Mouse (Mus musculus): Measurements from ENCODE around the gene Treml1. TPM values are rescaled to one million over a fixed set of nuclear protein-coding genes. Genes with fewer than 3 reads are reported as not detected.

The Treml1 gene
- polyA plus RNA-seq, 1 experiment from 2014 or later, result 0.53 TPM

DNA sequence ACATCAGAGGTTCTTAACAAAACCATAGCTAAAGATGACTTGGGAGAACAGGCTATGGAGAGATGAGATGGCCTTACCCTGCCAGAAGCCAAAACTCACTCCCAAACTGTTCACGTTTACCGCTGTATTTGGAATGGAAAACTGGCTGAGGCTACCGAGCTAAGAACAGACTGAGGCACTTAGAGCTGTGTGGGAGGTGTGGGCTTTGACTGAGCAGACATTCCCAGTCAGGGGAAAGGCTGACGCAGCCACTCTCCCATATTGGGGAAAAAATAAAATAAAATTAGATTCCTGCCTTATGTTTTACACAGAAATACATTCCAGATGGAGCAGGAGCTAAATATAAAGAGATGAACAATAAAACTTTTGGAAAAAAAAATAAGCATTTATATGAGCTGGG is 33.1 kb upstream of the Treml1 start:
- Histone ChIP-seq H3K9me3 (replicated peaks; ENCODE audit: control insufficient read depth, low read length) (no peaks in the 10 kb centered on the region), H3K27ac (ENCODE audit: low read length) (no peak overlapping the region), H3K9ac (ENCODE audit: low read length) (no peak overlapping the region), H3K27me3 (ENCODE audit: control insufficient read depth, insufficient read depth, low read length) (no peaks in the 10 kb centered on the region), H3K4me1 (ENCODE audit: control insufficient read depth, insufficient read depth, low read length) (no peaks in the 10 kb centered on the region), H3K4me3 (replicated peaks; ENCODE audit: low read length) (no peak overlapping the region), H3K4me2 (ENCODE audit: low read depth, low read length) (no peak overlapping the region), H3K36me3 (ENCODE audit: control insufficient read depth, insufficient read depth, low read length) (no peaks in the 10 kb centered on the region)
- 72% methylated on average over 4 of the region's 4 CpGs for WGBS
- ATAC-seq (ENCODE audit: insufficient read depth, low FRiP score), result no peak

DNA sequence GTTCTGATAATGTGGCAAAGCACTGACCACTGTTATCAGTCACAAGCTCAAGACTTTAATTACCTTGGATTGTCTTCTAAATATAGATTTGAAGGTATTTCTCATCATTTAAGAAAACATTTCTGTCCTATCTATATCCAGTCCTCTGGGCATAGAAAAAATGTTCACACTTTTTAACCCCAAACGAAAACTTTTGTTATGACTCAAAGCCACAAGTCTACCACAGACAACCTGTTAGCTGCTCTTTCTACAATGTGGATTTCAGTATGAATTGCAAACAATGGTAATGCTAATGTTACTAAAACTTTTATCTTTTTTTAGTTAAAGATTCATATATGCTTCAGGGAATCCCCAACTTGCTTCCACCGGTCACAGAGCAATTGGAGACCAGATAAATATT is 27.2 kb upstream of the Treml1 start:
- Histone ChIP-seq H3K9me3 (replicated peaks; ENCODE audit: control insufficient read depth, low read length) (no peaks in the 10 kb centered on the region), H3K36me3 (ENCODE audit: control insufficient read depth, insufficient read depth, low read length) (no peaks in the 10 kb centered on the region), H3K4me1 (ENCODE audit: control insufficient read depth, insufficient read depth, low read length) (no peaks in the 10 kb centered on the region), H3K4me3 (replicated peaks; ENCODE audit: low read length) (no peak overlapping the region), H3K9ac (ENCODE audit: low read length) (no peak overlapping the region), H3K4me2 (ENCODE audit: low read depth, low read length) (no peak overlapping the region), H3K27ac (ENCODE audit: low read length) (no peak overlapping the region), H3K27me3 (ENCODE audit: control insufficient read depth, insufficient read depth, low read length) (no peaks in the 10 kb centered on the region)
- WGBS, result 82% methylated on average over 2 of the region's 2 CpGs
- no peak for ATAC-seq (ENCODE audit: insufficient read depth, low FRiP score)

DNA sequence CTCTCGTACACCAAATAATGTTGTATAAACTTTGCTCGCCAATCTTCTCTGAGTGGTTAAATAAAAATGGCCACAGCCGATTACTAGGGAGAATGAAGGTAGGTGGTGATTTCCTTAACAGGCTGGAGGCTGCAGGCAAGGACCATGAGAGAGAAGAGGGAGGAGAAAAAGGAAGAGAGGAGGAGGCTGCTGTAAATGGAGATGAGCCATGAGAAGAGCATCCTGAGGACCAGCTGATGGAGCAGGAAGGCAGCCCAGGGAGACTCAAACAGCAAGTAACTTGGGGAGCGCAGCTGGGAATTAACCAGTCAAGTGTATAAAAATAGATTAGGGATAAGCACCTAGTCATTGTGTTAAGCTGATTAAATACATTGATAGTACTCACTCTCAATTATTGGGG is 25.5 kb upstream of the Treml1 start:
- H3K9ac ChIP-seq (ENCODE audit: low read length), result no peak overlapping the region
- no peaks in the 10 kb centered on the region for H3K9me3 ChIP-seq (replicated peaks; ENCODE audit: control insufficient read depth, low read length)
- H3K27ac ChIP-seq (ENCODE audit: low read length), result no peak overlapping the region
- 89% methylated on average over 4 of the region's 4 CpGs for WGBS
- H3K4me3 ChIP-seq (replicated peaks; ENCODE audit: low read length), result no peak overlapping the region
- H3K4me2 ChIP-seq (ENCODE audit: low read depth, low read length), result no peak overlapping the region
- no peaks in the 10 kb centered on the region for H3K36me3 ChIP-seq (ENCODE audit: control insufficient read depth, insufficient read depth, low read length)
- ATAC-seq (ENCODE audit: insufficient read depth, low FRiP score), result no peak
- no peaks in the 10 kb centered on the region for H3K4me1 ChIP-seq (ENCODE audit: control insufficient read depth, insufficient read depth, low read length)
- no peaks in the 10 kb centered on the region for H3K27me3 ChIP-seq (ENCODE audit: control insufficient read depth, insufficient read depth, low read length)

DNA sequence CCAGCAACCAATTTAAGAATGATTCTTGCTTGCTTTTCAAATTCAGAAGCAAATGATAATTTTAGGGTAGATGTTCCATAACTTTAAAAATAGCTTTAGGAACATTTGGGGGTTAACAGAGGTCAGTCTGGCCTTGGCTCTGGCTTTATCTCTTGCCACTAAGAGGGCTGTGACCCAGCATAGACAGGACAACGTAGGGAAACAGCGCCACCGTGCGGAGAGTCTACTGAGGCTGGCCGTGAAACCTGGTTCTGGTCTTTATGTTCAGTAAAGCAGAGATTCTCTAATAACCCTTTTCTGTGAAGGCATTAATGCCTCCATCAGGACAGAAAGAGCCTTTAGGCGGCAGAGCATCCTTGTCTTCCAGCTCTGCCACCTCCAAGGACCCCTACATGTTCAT is 22.9 kb upstream of the Treml1 start:
- 2% methylated on average over 6 of the region's 6 CpGs for WGBS
- Histone ChIP-seq H3K36me3 (ENCODE audit: control insufficient read depth, insufficient read depth, low read length) (no peaks in the 10 kb centered on the region), H3K4me2 (ENCODE audit: low read depth, low read length) (no peak overlapping the region), H3K9ac (ENCODE audit: low read length) (no peak overlapping the region), H3K27me3 (ENCODE audit: control insufficient read depth, insufficient read depth, low read length) (no peaks in the 10 kb centered on the region), H3K4me1 (ENCODE audit: control insufficient read depth, insufficient read depth, low read length) (no peaks in the 10 kb centered on the region), H3K4me3 (replicated peaks; ENCODE audit: low read length) (no peak overlapping the region), H3K27ac (ENCODE audit: low read length) (no peak overlapping the region), H3K9me3 (replicated peaks; ENCODE audit: control insufficient read depth, low read length) (no peaks in the 10 kb centered on the region)
- no peak for ATAC-seq (ENCODE audit: insufficient read depth, low FRiP score)

DNA sequence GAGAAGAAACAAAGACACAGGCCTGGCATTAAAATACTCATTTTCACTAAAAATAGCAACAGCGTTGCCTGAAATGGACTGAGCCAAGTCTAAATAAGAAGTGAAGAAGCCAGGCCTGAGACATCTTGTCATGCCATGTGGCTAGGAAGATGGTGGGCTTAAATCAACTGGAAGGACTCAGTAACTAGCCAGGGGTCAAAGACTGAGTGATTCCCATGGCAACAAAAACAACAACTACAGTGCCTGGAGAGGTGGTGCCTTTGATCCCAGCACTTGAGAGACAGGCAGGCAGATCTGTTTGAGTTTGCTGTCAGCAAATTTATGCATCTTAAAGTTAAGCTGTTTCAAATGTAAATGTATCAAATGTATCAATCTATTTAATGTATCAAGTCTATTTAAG is 19.4 kb upstream of the Treml1 start:
- Histone ChIP-seq H3K27ac (ENCODE audit: low read length) (no peak overlapping the region), H3K27me3 (ENCODE audit: control insufficient read depth, insufficient read depth, low read length) (no peaks in the 10 kb centered on the region), H3K4me2 (ENCODE audit: low read depth, low read length) (no peak overlapping the region), H3K36me3 (ENCODE audit: control insufficient read depth, insufficient read depth, low read length) (no peaks in the 10 kb centered on the region), H3K9ac (ENCODE audit: low read length) (no peak overlapping the region), H3K9me3 (replicated peaks; ENCODE audit: control insufficient read depth, low read length) (no peaks in the 10 kb centered on the region), H3K4me1 (ENCODE audit: control insufficient read depth, insufficient read depth, low read length) (no peaks in the 10 kb centered on the region), H3K4me3 (replicated peaks; ENCODE audit: low read length) (no peak overlapping the region)
- no peak for ATAC-seq (ENCODE audit: insufficient read depth, low FRiP score)
- 57% methylated on average over 1 of the region's 1 CpGs for WGBS

DNA sequence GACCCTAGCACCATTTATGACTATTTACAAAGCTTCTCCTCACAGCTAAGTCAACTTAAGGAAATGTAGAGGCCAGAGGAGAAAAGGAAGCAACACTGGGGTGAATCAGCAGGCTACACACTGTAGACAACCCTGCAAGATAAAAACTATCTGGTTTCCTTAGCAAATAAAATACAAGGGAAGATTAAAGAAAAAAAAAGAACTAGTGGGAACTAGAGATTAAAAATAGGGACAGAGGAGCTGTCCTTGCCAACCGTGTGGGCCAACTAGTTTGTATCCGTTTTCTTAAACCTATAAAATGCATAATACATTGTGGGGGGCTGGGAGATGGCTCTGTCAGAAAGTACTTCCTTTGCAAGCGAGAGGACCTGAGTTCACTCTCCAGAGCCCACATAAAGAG is 17.8 kb upstream of the Treml1 start:
- no peaks in the 10 kb centered on the region for H3K27me3 ChIP-seq (ENCODE audit: control insufficient read depth, insufficient read depth, low read length)
- H3K4me1 ChIP-seq (ENCODE audit: control insufficient read depth, insufficient read depth, low read length), result no peaks in the 10 kb centered on the region
- 49% methylated on average over 3 of the region's 3 CpGs for WGBS
- no peak for ATAC-seq (ENCODE audit: insufficient read depth, low FRiP score)
- no peaks in the 10 kb centered on the region for H3K36me3 ChIP-seq (ENCODE audit: control insufficient read depth, insufficient read depth, low read length)
- no peak overlapping the region for H3K27ac ChIP-seq (ENCODE audit: low read length)
- no peaks in the 10 kb centered on the region for H3K9me3 ChIP-seq (replicated peaks; ENCODE audit: control insufficient read depth, low read length)
- no peak overlapping the region for H3K9ac ChIP-seq (ENCODE audit: low read length)
- no peak overlapping the region for H3K4me2 ChIP-seq (ENCODE audit: low read depth, low read length)
- no peak overlapping the region for H3K4me3 ChIP-seq (replicated peaks; ENCODE audit: low read length)

DNA sequence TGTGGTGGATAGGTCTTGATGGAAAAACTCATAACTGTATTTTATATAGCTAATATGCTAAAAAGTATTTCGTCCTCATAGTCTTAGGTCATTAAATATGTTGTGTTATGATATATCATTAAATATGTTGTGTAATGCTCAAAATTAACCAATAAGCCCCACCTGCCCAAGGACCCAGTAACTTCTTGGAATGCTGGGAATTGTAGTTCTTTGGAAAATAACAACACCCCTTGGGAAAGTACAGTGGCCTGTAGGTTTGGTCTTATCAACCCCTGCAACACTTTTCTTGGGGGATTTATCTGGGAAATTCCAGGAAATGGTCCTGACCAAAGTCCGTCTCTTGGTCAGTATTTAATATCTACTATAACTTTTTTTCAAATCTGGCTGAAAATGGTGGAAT is 16.7 kb upstream of the Treml1 start:
- no peaks in the 10 kb centered on the region for H3K4me1 ChIP-seq (ENCODE audit: control insufficient read depth, insufficient read depth, low read length)
- H3K4me2 ChIP-seq (ENCODE audit: low read depth, low read length), result no peak overlapping the region
- H3K9me3 ChIP-seq (replicated peaks; ENCODE audit: control insufficient read depth, low read length), result no peaks in the 10 kb centered on the region
- no peaks in the 10 kb centered on the region for H3K36me3 ChIP-seq (ENCODE audit: control insufficient read depth, insufficient read depth, low read length)
- H3K27me3 ChIP-seq (ENCODE audit: control insufficient read depth, insufficient read depth, low read length), result no peaks in the 10 kb centered on the region
- no peak for ATAC-seq (ENCODE audit: insufficient read depth, low FRiP score)
- no peak overlapping the region for H3K9ac ChIP-seq (ENCODE audit: low read length)
- no peak overlapping the region for H3K4me3 ChIP-seq (replicated peaks; ENCODE audit: low read length)
- WGBS, result 82% methylated on average over 2 of the region's 2 CpGs
- no peak overlapping the region for H3K27ac ChIP-seq (ENCODE audit: low read length)

DNA sequence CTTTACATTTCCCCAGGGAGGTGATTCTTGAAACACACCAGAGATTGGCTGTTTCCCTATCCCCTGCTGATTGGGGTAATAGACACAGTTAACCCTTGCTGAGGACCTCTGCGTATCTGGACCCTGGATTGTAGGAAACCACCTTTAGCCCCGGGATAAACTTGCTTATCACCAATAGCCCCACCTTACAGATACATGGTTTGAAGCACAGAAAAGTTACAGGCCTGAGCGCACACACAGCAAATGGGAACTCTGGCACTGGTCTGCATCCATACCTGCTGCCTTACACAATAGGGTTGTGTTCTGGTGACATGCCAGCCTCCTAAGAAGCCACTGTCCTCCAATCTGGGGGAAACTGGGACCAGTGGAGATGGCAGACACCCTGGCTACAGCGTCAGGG is 13.9 kb upstream of the Treml1 start:
- no peaks in the 10 kb centered on the region for H3K9me3 ChIP-seq (replicated peaks; ENCODE audit: control insufficient read depth, low read length)
- no peaks in the 10 kb centered on the region for H3K27me3 ChIP-seq (ENCODE audit: control insufficient read depth, insufficient read depth, low read length)
- H3K4me3 ChIP-seq (replicated peaks; ENCODE audit: low read length), result no peak overlapping the region
- WGBS, result 77% methylated on average over 4 of the region's 4 CpGs
- ATAC-seq (ENCODE audit: insufficient read depth, low FRiP score), result no peak
- no peaks in the 10 kb centered on the region for H3K36me3 ChIP-seq (ENCODE audit: control insufficient read depth, insufficient read depth, low read length)
- H3K27ac ChIP-seq (ENCODE audit: low read length), result no peak overlapping the region
- H3K4me1 ChIP-seq (ENCODE audit: control insufficient read depth, insufficient read depth, low read length), result no peaks in the 10 kb centered on the region
- H3K9ac ChIP-seq (ENCODE audit: low read length), result no peak overlapping the region
- H3K4me2 ChIP-seq (ENCODE audit: low read depth, low read length), result no peak overlapping the region

DNA sequence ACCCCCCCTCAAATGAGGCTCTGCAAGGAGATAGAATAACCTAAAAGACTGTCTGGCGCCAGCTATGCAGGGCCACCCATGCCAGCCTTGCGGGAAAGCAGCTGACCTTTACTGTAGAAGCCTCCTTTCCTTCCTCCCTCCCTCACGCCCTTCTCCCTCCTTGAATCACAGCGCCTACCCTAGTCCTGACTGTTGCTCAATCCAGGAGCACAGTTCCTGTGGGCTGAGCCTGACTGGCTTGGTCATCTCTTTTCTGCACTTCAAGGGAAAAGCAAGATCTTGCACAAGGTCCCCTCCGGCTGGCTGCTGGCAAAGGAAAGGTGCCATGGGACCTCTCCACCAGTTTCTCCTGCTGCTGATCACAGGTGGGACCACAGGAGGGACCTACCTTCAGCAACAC is 13.5 kb upstream of the Treml1 start, which contains the start of gene Trem2:
Gene Trem2 (plus strand): TSS at position 171 of the 400 bp plus-strand sequence.
- no peak for ATAC-seq (ENCODE audit: insufficient read depth, low FRiP score)
- no peaks in the 10 kb centered on the region for H3K4me1 ChIP-seq (ENCODE audit: control insufficient read depth, insufficient read depth, low read length)
- H3K4me2 ChIP-seq (ENCODE audit: low read depth, low read length), result no peak within 1 kb of the TSS
- H3K27ac ChIP-seq (ENCODE audit: low read length), result no peak within 1 kb of the TSS
- no peak within 1 kb of the TSS for H3K4me3 ChIP-seq (replicated peaks; ENCODE audit: low read length)
- H3K27me3 ChIP-seq (ENCODE audit: control insufficient read depth, insufficient read depth, low read length), result no peaks in the 10 kb centered on the region
- WGBS, result 76% methylated on average over 5 of the region's 5 CpGs
- H3K36me3 ChIP-seq (ENCODE audit: control insufficient read depth, insufficient read depth, low read length), result no peaks in the 10 kb centered on the region
- no peaks in the 10 kb centered on the region for H3K9me3 ChIP-seq (replicated peaks; ENCODE audit: control insufficient read depth, low read length)
- no peak within 1 kb of the TSS for H3K9ac ChIP-seq (ENCODE audit: low read length)

DNA sequence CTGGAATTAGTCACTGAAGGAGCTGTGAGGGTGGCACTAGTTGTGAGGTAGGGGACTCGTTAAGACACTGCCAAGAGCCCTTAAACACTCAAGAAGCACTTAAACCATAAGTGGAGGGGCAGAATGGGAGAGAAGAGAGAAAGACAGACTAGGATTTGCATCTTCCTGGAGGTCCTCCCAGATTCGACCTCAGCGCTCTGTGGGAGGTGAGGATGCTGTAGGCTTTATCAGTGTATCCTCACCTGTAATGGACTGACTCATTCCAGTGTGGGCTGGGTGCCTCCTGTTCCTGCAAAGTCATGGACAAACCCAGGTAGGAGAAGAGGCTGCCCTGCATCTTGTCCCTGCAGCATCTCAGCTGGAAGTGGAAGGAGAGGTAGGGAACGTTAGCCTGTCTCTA is 12.9 kb upstream of the Treml1 start:
- no peak overlapping the region for H3K4me2 ChIP-seq (ENCODE audit: low read depth, low read length)
- 64% methylated on average over 4 of the region's 4 CpGs for WGBS
- no peak overlapping the region for H3K27ac ChIP-seq (ENCODE audit: low read length)
- no peaks in the 10 kb centered on the region for H3K36me3 ChIP-seq (ENCODE audit: control insufficient read depth, insufficient read depth, low read length)
- H3K9me3 ChIP-seq (replicated peaks; ENCODE audit: control insufficient read depth, low read length), result no peaks in the 10 kb centered on the region
- H3K9ac ChIP-seq (ENCODE audit: low read length), result no peak overlapping the region
- ATAC-seq (ENCODE audit: insufficient read depth, low FRiP score), result no peak
- H3K4me3 ChIP-seq (replicated peaks; ENCODE audit: low read length), result no peak overlapping the region
- no peaks in the 10 kb centered on the region for H3K4me1 ChIP-seq (ENCODE audit: control insufficient read depth, insufficient read depth, low read length)
- H3K27me3 ChIP-seq (ENCODE audit: control insufficient read depth, insufficient read depth, low read length), result no peaks in the 10 kb centered on the region

Data from stomach, embryonic 16.5 days (tissue).